Mouse (Mus musculus) kidney, embryonic 15.5 days (tissue): ENCODE measurements at regions not wholly inside any gene's neighbourhood (a gene's known extent, or its start where the extent isn't known, plus 50 kb on each side); places are given as distances from the start of the nearest gene placed in this dataset.
A peak's percentile ranks its signal among the peaks of the same experiment; 100 is the strongest.

Experiments used
- ATAC-seq: fragments of 200-750 bp; cut with Nextera tagmentation; replicated peaks from 2 replicates; pipeline ENCODE4 v1.8.0; 2017; ENCODE audit warnings: moderate TSS enrichment; ENCODE audit not compliant: low FRiP score
- H3K27ac ChIP-seq: fragments of 300-500 bp; sonication (generic); 2 replicates; pipeline ENCODE4 v1.5.1; 2015; ENCODE audit warnings: mild to moderate bottlenecking, inconsistent platforms
- H3K27me3 ChIP-seq: fragments of 300-500 bp; sonication (generic); 2 replicates; pipeline ENCODE4 v1.6.1; 2015; ENCODE audit warnings: inconsistent platforms
- H3K36me3 ChIP-seq: fragments of 300-500 bp; sonication (generic); 2 replicates; pipeline ENCODE4 v1.6.1; 2015; ENCODE audit warnings: inconsistent platforms
- H3K4me1 ChIP-seq: fragments of 300-500 bp; sonication (generic); 2 replicates; pipeline ENCODE4 v1.6.1; 2015; ENCODE audit warnings: inconsistent platforms
- H3K4me2 ChIP-seq: fragments of 300-500 bp; sonication (generic); 2 replicates; pipeline ENCODE4 v1.6.1; 2015; ENCODE audit warnings: moderate library complexity, mild to moderate bottlenecking, inconsistent platforms
- H3K4me3 ChIP-seq: fragments of 300-500 bp; sonication (generic); replicated peaks from 2 replicates; pipeline ENCODE4 v1.5.1; 2015; ENCODE audit warnings: mild to moderate bottlenecking, inconsistent platforms
- H3K9ac ChIP-seq: fragments of 300-500 bp; sonication (generic); 2 replicates; pipeline ENCODE4 v1.6.1; 2015; ENCODE audit warnings: mild to moderate bottlenecking, inconsistent platforms
- H3K9me3 ChIP-seq: fragments of 300-500 bp; sonication (generic); replicated peaks from 2 replicates; pipeline ENCODE4 v1.6.1; 2016; ENCODE audit warnings: inconsistent platforms
- WGBS: fragments of 180-500 bp; shearing (Covaris S2); methylation state at CpG from one replicate; pipeline ENCODE4 v1.1.7; 2015; ENCODE audit warnings: mixed read lengths; 5-methylcytosine and 5-hydroxymethylcytosine counted together

- 93% methylated on average over 1 of the region's 1 CpGs for WGBS
- Histone ChIP-seq H3K36me3 (no peaks in the 10 kb centered on the region), H3K9ac (no peak overlapping the region), H3K27me3 (no peaks in the 10 kb centered on the region), H3K4me2 (no peak overlapping the region), H3K4me1 (peaks cover 2% of the 10 kb centered on the region; the same call in 1 of the 2 replicates), H3K27ac (no peak overlapping the region), H3K4me3 (no peak overlapping the region), H3K9me3 (no peaks in the 10 kb centered on the region)
- no peak for ATAC-seq
Observed at GRCm38 (mm10) chr13:69410359-69410758, 123.2 kb upstream of the Nsun2 start.

GRCm38 (mm10) chr13:69414813-69415212 is 118.7 kb upstream of the Nsun2 start:
- Histone ChIP-seq H3K4me2 (no peak overlapping the region), H3K4me1 (peaks cover 18% of the 10 kb centered on the region), H3K27ac (no peak overlapping the region; the same call in 1 of the 2 replicates), H3K4me3 (no peak overlapping the region), H3K36me3 (no peaks in the 10 kb centered on the region), H3K9ac (no peak overlapping the region), H3K9me3 (no peaks in the 10 kb centered on the region), H3K27me3 (no peaks in the 10 kb centered on the region)
- ATAC-seq, result no peak; the same call in 1 of the 2 replicates
- WGBS, result 27% methylated on average over 7 of the region's 7 CpGs

DNA sequence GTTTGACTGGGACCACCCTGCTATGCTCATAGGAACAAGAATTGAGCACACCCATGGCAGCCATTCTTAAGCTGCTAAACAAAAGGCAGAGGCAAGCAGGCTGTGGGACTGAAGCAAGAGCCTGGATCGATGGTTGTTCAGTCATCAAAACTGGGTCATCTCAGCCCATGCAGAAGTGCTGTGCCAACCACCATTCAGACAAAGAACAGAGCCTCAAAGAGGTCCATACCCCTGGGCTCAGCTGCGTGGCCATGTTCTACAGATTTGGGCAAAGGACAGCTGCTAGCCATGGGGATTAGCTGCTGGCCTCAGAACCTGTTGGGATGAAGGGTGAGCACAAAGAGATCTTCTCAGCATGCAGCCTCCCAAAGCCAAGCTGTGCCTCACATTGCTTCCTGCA is 116.8 kb upstream of the Nsun2 start:
- Histone ChIP-seq H3K27ac (no peak overlapping the region), H3K4me1 (peaks cover 18% of the 10 kb centered on the region), H3K4me2 (no peak overlapping the region), H3K9ac (no peak overlapping the region), H3K4me3 (no peak overlapping the region), H3K27me3 (no peaks in the 10 kb centered on the region), H3K36me3 (no peaks in the 10 kb centered on the region), H3K9me3 (no peaks in the 10 kb centered on the region)
- WGBS, result 89% methylated on average over 2 of the region's 2 CpGs
- no peak for ATAC-seq

DNA sequence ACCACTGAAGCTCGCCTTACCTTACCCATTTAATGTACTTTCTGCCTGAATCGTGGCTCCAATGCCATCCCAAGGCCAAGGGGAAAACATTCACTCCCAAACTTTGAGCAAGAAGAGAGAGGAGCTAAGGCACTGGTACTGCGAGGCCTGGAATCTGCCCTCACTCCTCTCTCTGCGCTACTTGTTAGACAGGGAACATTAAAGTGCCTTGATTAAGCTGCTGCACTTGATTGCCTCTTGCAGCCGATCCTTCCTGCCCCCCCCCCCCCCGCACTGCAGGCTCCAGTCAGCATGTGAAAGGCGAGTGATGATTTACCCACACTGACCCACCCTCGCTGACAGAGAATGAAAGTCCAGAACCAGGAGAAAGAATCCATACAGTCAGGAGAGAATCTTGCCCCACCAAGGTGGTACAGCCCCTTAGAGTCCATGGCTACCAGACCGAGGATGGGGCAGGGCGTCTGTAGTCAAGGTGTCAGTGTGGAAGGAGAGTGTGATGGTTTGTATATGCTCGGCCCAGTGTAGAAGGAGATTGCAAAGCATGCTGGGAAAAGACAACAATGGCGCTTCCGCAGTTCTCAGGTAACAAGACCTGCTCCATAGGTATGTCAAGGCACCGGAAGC is 115.6 kb upstream of the Nsun2 start:
- Histone ChIP-seq H3K4me2 (no peak overlapping the region), H3K36me3 (no peaks in the 10 kb centered on the region), H3K27me3 (no peaks in the 10 kb centered on the region), H3K27ac (no peak overlapping the region), H3K4me1 (peaks cover 21% of the 10 kb centered on the region), H3K9ac (no peak overlapping the region), H3K4me3 (no peak overlapping the region), H3K9me3 (no peaks in the 10 kb centered on the region)
- WGBS, result 49% methylated on average over 13 of the region's 14 CpGs
- ATAC-seq, result peak; percentile 59

DNA sequence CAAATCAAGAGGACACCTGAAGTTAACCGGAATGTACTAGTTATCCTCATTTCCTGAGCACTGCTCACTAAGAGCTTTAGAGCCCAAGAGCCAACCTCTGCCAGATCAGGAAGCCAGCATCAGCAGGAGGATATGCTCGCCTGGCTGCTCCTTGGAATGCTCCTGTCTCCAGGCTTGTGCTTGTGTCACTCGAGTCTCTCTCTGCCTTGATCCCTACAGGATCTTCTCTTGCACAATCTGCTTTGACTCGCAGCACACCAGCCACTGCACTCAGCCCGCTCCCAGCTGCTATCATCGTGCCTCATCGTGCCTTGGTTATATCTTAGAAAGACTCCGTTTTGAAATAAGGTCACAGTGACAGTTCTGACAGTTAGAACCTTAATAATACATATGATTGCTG is 113.4 kb upstream of the Nsun2 start:
- no peaks in the 10 kb centered on the region for H3K9me3 ChIP-seq
- no peaks in the 10 kb centered on the region for H3K36me3 ChIP-seq
- peaks cover 21% of the 10 kb centered on the region for H3K4me1 ChIP-seq
- H3K27me3 ChIP-seq, result no peaks in the 10 kb centered on the region
- H3K9ac ChIP-seq, result no peak overlapping the region
- no peak for ATAC-seq
- H3K27ac ChIP-seq, result no peak overlapping the region
- 89% methylated on average over 8 of the region's 8 CpGs for WGBS
- H3K4me2 ChIP-seq, result no peak overlapping the region
- no peak overlapping the region for H3K4me3 ChIP-seq

GRCm38 (mm10) chr13:69421966-69422365 is 111.6 kb upstream of the Nsun2 start:
- Histone ChIP-seq H3K4me1 (peaks cover 27% of the 10 kb centered on the region), H3K27me3 (no peaks in the 10 kb centered on the region), H3K9ac (no peak overlapping the region), H3K27ac (no peak overlapping the region), H3K4me2 (no peak overlapping the region), H3K4me3 (no peak overlapping the region), H3K36me3 (no peaks in the 10 kb centered on the region), H3K9me3 (no peaks in the 10 kb centered on the region)
- ATAC-seq, result no peak

DNA sequence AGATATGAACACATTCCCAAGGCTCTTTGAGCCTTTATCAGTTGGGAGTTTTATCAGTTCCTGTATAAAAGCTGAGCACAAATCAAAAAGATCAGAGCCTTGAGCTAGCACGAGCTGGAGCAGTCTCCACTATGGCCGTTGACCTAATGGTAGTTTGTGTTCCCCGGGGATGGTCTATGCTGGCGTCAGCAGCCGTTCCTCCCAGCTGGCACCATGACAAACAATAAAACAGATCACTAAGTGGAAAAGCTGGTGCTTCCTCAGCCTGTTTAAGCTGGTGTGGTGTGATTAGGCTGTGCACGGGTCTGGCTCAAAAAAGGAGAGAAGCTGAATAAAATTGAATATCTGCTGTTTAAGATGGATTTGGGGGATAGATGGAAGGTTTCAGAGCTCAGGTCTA is 107.4 kb upstream of the Nsun2 start:
- Histone ChIP-seq H3K4me2 (0 out of 2 replicates have a peak overlapping the region, but pooled peaks have one; percentile 7), H3K4me3 (no peak overlapping the region), H3K9me3 (no peaks in the 10 kb centered on the region), H3K9ac (no peak overlapping the region), H3K36me3 (no peaks in the 10 kb centered on the region), H3K27ac (no peak overlapping the region; the same call in 1 of the 2 replicates), H3K27me3 (no peaks in the 10 kb centered on the region), H3K4me1 (peaks cover 29% of the 10 kb centered on the region)
- WGBS, result 20% methylated on average over 6 of the region's 6 CpGs
- no peak for ATAC-seq

DNA sequence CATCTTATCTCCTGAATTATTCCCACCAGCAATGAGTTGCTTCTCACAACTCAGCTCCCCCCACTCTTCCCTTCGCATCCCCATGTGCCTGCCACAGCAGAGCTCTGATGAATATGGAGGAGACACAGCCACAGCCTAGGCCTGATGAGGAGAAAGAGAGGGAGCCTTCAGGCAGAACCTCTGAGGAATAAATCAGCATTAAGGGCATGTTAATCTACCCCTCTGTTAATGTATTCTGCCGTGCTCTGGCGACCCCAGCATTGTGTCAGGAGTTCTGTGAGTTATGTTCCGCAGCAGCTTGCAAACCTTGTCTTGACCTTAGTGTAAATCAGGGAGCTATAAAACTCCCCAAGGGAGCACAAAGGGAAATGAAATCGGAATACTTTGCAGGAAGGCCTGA is 104.0 kb upstream of the Nsun2 start:
- H3K9ac ChIP-seq, result no peak overlapping the region
- no peaks in the 10 kb centered on the region for H3K9me3 ChIP-seq
- H3K27ac ChIP-seq, result peak overlapping the region; percentile 83
- peak; percentile 95 for ATAC-seq
- WGBS, result 3% methylated on average over 5 of the region's 5 CpGs
- H3K27me3 ChIP-seq, result no peaks in the 10 kb centered on the region
- peaks cover 40% of the 10 kb centered on the region for H3K4me1 ChIP-seq
- H3K4me3 ChIP-seq, result no peak overlapping the region
- H3K36me3 ChIP-seq, result no peaks in the 10 kb centered on the region
- no peak overlapping the region for H3K4me2 ChIP-seq

GRCm38 (mm10) chr13:69433461-69434323 is 99.9 kb upstream of the Nsun2 start:
- H3K4me1 ChIP-seq, result peaks cover 32% of the 10 kb centered on the region
- peak overlapping the region; percentile 63 for H3K27ac ChIP-seq
- 43% methylated on average over 8 of the region's 8 CpGs for WGBS
- no peaks in the 10 kb centered on the region for H3K36me3 ChIP-seq
- no peak overlapping the region for H3K4me3 ChIP-seq
- ATAC-seq, result no peak; the same call in 1 of the 2 replicates
- H3K27me3 ChIP-seq, result no peaks in the 10 kb centered on the region; the same call in 1 of the 2 replicates
- no peak overlapping the region for H3K9ac ChIP-seq
- H3K4me2 ChIP-seq, result no peak overlapping the region
- H3K9me3 ChIP-seq, result no peaks in the 10 kb centered on the region

DNA sequence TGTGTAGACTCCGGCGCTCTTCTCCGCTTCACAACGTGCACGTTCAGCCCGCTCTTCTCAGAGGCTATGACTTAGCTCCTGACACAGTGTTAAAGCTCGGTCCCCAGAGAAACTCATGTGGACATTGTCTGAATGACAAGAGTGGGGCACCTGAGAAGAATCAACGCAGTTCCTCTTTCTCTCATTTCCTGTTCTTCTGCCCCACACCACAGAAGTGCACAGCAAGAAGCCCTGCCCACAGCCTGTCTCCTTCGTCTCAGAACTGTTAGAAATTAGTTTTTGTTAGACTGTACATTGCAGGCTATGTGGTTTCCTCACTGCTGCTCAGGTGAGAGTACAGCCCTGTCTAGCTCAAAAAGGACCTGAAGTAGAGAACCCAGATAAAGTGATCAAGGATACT is 94.1 kb upstream of the Nsun2 start:
- Histone ChIP-seq H3K4me1 (peaks cover 4% of the 10 kb centered on the region), H3K9ac (no peak overlapping the region), H3K9me3 (no peaks in the 10 kb centered on the region), H3K4me2 (no peak overlapping the region), H3K36me3 (no peaks in the 10 kb centered on the region), H3K27me3 (no peaks in the 10 kb centered on the region; the same call in 1 of the 2 replicates), H3K27ac (no peak overlapping the region), H3K4me3 (no peak overlapping the region)
- ATAC-seq, result no peak
- WGBS, result 87% methylated on average over 9 of the region's 9 CpGs

DNA sequence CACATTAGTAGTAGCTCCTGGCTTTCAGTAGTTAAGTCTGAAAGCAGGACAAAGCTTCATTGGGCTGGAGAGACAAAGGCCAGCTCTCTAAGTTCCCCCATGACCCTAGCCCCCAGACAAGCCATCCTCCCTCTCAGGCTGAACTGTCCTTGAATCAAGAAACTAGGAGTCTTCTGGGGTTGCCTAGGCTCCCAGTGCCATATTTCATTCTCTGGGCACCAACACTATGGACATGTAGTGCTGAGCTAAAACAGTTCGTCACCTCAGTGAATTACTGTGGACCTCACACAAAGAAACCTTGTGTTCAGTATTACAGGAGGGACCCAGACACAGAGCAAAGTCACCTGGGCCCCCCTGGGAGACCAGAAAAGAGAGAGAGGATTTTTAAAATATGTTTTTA is 91.7 kb upstream of the Nsun2 start:
- ATAC-seq, result no peak
- no peak overlapping the region for H3K9ac ChIP-seq
- H3K4me3 ChIP-seq, result no peak overlapping the region
- WGBS, result 64% methylated on average over 1 of the region's 1 CpGs
- H3K27ac ChIP-seq, result no peak overlapping the region
- no peaks in the 10 kb centered on the region for H3K27me3 ChIP-seq
- H3K9me3 ChIP-seq, result no peaks in the 10 kb centered on the region
- no peak overlapping the region for H3K4me2 ChIP-seq
- no peaks in the 10 kb centered on the region for H3K36me3 ChIP-seq
- H3K4me1 ChIP-seq, result no peaks in the 10 kb centered on the region

DNA sequence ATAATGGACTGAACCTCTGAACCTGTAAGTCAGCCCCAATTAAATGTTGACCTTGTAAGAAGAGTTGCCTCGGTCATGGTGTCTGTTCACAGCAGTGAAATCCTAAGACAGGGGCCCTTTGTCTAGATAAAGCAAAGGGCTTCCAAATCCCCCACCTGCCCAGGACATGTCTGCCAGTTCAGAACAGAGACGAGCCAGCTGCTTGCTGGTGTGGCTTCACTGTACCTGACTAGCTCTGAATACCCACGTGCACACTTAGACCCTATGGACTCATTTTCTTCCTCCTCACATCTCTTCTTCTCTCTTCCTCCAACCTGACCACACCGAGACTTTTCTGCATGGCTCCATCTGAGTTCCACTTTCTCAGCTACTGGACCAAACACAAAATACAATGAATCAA is 87.9 kb upstream of the Nsun2 start:
- H3K4me1 ChIP-seq, result no peaks in the 10 kb centered on the region

More for the DNA sequence above, 87.9 kb upstream of the Nsun2 start:
- Histone ChIP-seq H3K9me3 (no peaks in the 10 kb centered on the region), H3K36me3 (no peaks in the 10 kb centered on the region), H3K4me3 (no peak overlapping the region), H3K4me2 (no peak overlapping the region), H3K27me3 (no peaks in the 10 kb centered on the region), H3K27ac (no peak overlapping the region), H3K9ac (no peak overlapping the region)
- no peak for ATAC-seq
- WGBS, result 70% methylated on average over 4 of the region's 4 CpGs
